Mouse (Mus musculus) cerebellum, adult 18-20 months (tissue): ENCODE results near the gene Dnm1l.
"Not testable (repeated sequence)": the region's sequence is repeated elsewhere in the genome, so short reads cannot be mapped to it uniquely, and the experiment has no call there.

Experiments
- DNase-seq, 2 experiments: peaks; one replicate each; pipeline ENCODE4 v3.0.0; 2021

Dnm1l gene

GRCm38 (mm10) chr16:16358481-16359100, at the start of gene Dnm1l:
TSS of gene Dnm1l (minus strand) at chr16:16358959.
- DNase-seq = peak; percentile 96

- not testable (repeated sequence) for DNase-seq
Observed at GRCm38 (mm10) chr16:16367217-16367616, 8.5 kb upstream of the Dnm1l start.

- peak in 1 of 2 experiments; percentile 13 for DNase-seq
Observed at GRCm38 (mm10) chr16:16359101-16359482, 333 bp upstream of the Dnm1l start.

GRCm38 (mm10) chr16:16357908-16358307, 851 bp downstream of the Dnm1l start:
- peak; percentile 6 to 16 for DNase-seq

- DNase-seq = no peak
Observed at GRCm38 (mm10) chr16:16346420-16346819, 12.3 kb downstream of the Dnm1l start.

GRCm38 (mm10) chr16:16325775-16326336, 32.9 kb downstream of the Dnm1l start:
- DNase-seq = no peak

GRCm38 (mm10) chr16:16311319-16311718, 47.4 kb downstream of the Dnm1l start:
- DNase-seq = no peak

GRCm38 (mm10) chr16:16303888-16304287, 54.9 kb downstream of the Dnm1l start:
- DNase-seq = no peak

GRCm38 (mm10) chr16:16303138-16303827, 55.5 kb downstream of the Dnm1l start:
- peak; percentile 46 to 64 for DNase-seq

GRCm38 (mm10) chr16:16302369-16303137, 56.2 kb downstream of the Dnm1l start, which contains the start of gene Yars2:
TSS of gene Yars2 (plus strand) at chr16:16302965.
- DNase-seq = peak; percentile 94 to 96

GRCm38 (mm10) chr16:16273752-16274151, 85.0 kb downstream of the Dnm1l start:
- DNase-seq = no peak

GRCm38 (mm10) chr16:16272978-16273377, 85.8 kb downstream of the Dnm1l start:
- DNase-seq = no peak

GRCm38 (mm10) chr16:16262436-16262835, 96.3 kb downstream of the Dnm1l start:
- DNase-seq = no peak
